Mouse (Mus musculus) MEL (cell line): Measurements from ENCODE around the gene Lum.

Experiments used
- BHLHE40 ChIP-seq: IDR thresholded peaks from 2 replicates; pipeline ENCODE4 v1.6.1; 2012; ENCODE audit warnings: low read depth, mild to moderate bottlenecking, inconsistent platforms, low read length, improper control_type of control experiment, borderline replicate concordance
- CTCF ChIP-seq, 3 experiments: IDR thresholded peaks in 2 of 3; conservative IDR thresholded peaks in 1 of 3; 2 replicates each; pipeline ENCODE4 v1.5.1; 2011 to 2012; ENCODE audit warnings: low read length in 3 of 3, low read depth in 2 of 3, mild to moderate bottlenecking in 2 of 3, improper control_type of control experiment in 1 of 3, inconsistent platforms in 1 of 3, mixed read lengths in 1 of 3, moderate library complexity in 1 of 3; ENCODE audit not compliant: control insufficient read depth in 1 of 3, insufficient read depth in 1 of 3, poor library complexity in 1 of 3, severe bottlenecking in 1 of 3
- ELF1 ChIP-seq: IDR thresholded peaks from 2 replicates; pipeline ENCODE4 v1.6.1; 2014; ENCODE audit warnings: low read depth, mild to moderate bottlenecking, inconsistent platforms, low read length, improper control_type of control experiment, moderate library complexity
- EP300 ChIP-seq, 2 experiments: IDR thresholded peaks; 2 replicates each; pipeline ENCODE4 v1.6.1; 2011; ENCODE audit warnings: improper control_type of control experiment in 2 of 2, low read length in 2 of 2, low read depth in 1 of 2, mild to moderate bottlenecking in 1 of 2
- MAFK ChIP-seq: IDR thresholded peaks from 2 replicates; pipeline ENCODE4 v1.6.1; 2011; ENCODE audit warnings: low read depth, mild to moderate bottlenecking, low read length, improper control_type of control experiment, borderline replicate concordance
- POLR2A ChIP-seq, 2 experiments: IDR thresholded peaks; 2 replicates each; pipeline ENCODE4 v1.6.1; 2011 to 2012; ENCODE audit warnings: low read length in 2 of 2, mild to moderate bottlenecking in 2 of 2, control low read depth in 1 of 2, improper control_type of control experiment in 1 of 2, low read depth in 1 of 2, moderate library complexity in 1 of 2; ENCODE audit not compliant: control insufficient read depth in 1 of 2, insufficient read depth in 1 of 2, poor library complexity in 1 of 2
- TBP ChIP-seq: IDR thresholded peaks from 2 replicates; pipeline ENCODE4 v1.8.0; 2011; ENCODE audit warnings: low read depth, low read length, improper control_type of control experiment
- ZKSCAN1 ChIP-seq: IDR thresholded peaks from 2 replicates; pipeline ENCODE4 v1.6.1; 2012; ENCODE audit warnings: low read depth, mild to moderate bottlenecking, inconsistent platforms, low read length, improper control_type of control experiment, moderate library complexity

DNA sequence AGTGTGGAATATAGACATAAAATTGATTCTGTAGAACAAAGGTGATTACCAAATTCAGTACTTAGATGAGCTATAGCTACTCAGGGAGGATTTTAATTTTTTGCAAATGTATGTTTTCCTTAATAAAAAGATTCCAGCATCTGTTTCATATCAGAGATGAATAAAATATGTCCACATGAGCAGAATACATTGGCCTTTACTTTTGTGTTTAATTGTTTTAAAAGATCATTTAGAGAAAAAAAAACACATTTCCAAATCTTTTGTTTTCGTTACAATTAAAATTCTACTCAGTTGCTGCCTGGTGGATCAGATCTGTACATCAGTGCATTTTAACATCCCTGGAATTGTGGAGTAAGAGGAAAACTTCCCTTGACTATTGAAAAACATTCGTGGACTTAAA, 41.7 kb downstream of the Lum start, which contains the start of gene Kera:
- TF ChIP-seq TBP (no peak), ZKSCAN1 (no peak), BHLHE40 (no peak), CTCF (IDR thresholded peaks at IDR 0.05 in 2 of 3, conservative IDR thresholded peaks at IDR 0.05 in 1 of 3; ENCODE audit: control insufficient read depth in 1 of 3, insufficient read depth in 1 of 3, low read depth in 2 of 3, low read length in 3 of 3, poor library complexity in 1 of 3, severe bottlenecking in 1 of 3) (no peak), EP300 (IDR thresholded peaks at IDR 0.05; ENCODE audit: low read depth in 1 of 2, low read length in 2 of 2) (no peak), ELF1 (no peak), POLR2A (IDR thresholded peaks at IDR 0.05; ENCODE audit: control insufficient read depth in 1 of 2, insufficient read depth in 1 of 2, low read depth in 1 of 2, low read length in 2 of 2, poor library complexity in 1 of 2) (no peak), MAFK (no peak)
